Mouse (Mus musculus) embryonic facial prominence, embryonic 11.5 days (tissue): ENCODE data around the gene Lrrc7. TPM values are rescaled to one million over a fixed set of nuclear protein-coding genes. Genes with fewer than 3 reads are reported as not detected.

Experiments
- ATAC-seq: fragments of 200-750 bp; cut with Nextera tagmentation; replicated peaks from 2 replicates; pipeline ENCODE4 v1.8.0; 2017; ENCODE audit warnings: low read depth; ENCODE audit not compliant: insufficient number of reproducible peaks, low FRiP score, low TSS enrichment
- DNase-seq: peaks from one replicate; pipeline ENCODE4 v3.0.0-alpha.2; 2015; ENCODE audit warnings: low spot score
- H3K27ac ChIP-seq: fragments of 300-500 bp; sonication (generic); replicated peaks from 2 replicates; pipeline ENCODE4 v1.5.1; 2014; ENCODE audit warnings: mild to moderate bottlenecking, low read depth, low read length, control low read depth
- H3K27me3 ChIP-seq: fragments of 300-500 bp; sonication (generic); 2 replicates; pipeline ENCODE4 v1.6.1; 2014; ENCODE audit warnings: mild to moderate bottlenecking, low read length, moderate library complexity, mixed read lengths; ENCODE audit not compliant: control insufficient read depth, insufficient read depth
- H3K36me3 ChIP-seq: fragments of 300-500 bp; sonication (generic); replicated peaks from 2 replicates; pipeline ENCODE4 v1.6.1; 2014; ENCODE audit warnings: low read depth, mild to moderate bottlenecking, low read length, moderate library complexity, mixed read lengths; ENCODE audit not compliant: control insufficient read depth, insufficient read depth
- H3K4me1 ChIP-seq: fragments of 300-500 bp; sonication (generic); 2 replicates; pipeline ENCODE4 v1.6.1; 2014; ENCODE audit warnings: low read length, mixed read lengths; ENCODE audit not compliant: control insufficient read depth, insufficient read depth
- H3K4me2 ChIP-seq: fragments of 300-500 bp; sonication (generic); 2 replicates; pipeline ENCODE4 v1.6.1; 2014; ENCODE audit warnings: low read depth, mild to moderate bottlenecking, control low read depth, low read length, moderate library complexity
- H3K4me3 ChIP-seq: fragments of 300-500 bp; sonication (generic); 2 replicates; pipeline ENCODE4 v1.5.1; 2014; ENCODE audit warnings: low read depth, low read length, control low read depth
- H3K9ac ChIP-seq: fragments of 300-500 bp; sonication (generic); replicated peaks from 2 replicates; pipeline ENCODE4 v1.6.1; 2014; ENCODE audit warnings: mild to moderate bottlenecking, control low read depth, low read length
- H3K9me3 ChIP-seq: fragments of 300-500 bp; sonication (generic); replicated peaks from 2 replicates; pipeline ENCODE4 v1.6.1; 2016; ENCODE audit warnings: mild to moderate bottlenecking, low read length, inconsistent platforms, mixed read lengths; ENCODE audit not compliant: control insufficient read depth
- WGBS: fragments of 180-500 bp; shearing (Covaris S2); extraction: QIAGEN DNeasy Blood & Tissue Kit; methylation state at CpG from one replicate; pipeline ENCODE4 v1.1.7; 2014; 5-methylcytosine and 5-hydroxymethylcytosine counted together
- polyA plus RNA-seq: library from polyadenylated mRNA; unstranded; fragments of >200 nt; fragmentation: Nextera tagmentation; extraction: Ambion mirVana; gene quantifications from 2 replicates; pipeline ENCODE4 v1.2.1, GENCODE M21; 2014

Gene Lrrc7
- polyA plus RNA-seq, 1 experiment from 2014 or later = 0.58 TPM

DNA sequence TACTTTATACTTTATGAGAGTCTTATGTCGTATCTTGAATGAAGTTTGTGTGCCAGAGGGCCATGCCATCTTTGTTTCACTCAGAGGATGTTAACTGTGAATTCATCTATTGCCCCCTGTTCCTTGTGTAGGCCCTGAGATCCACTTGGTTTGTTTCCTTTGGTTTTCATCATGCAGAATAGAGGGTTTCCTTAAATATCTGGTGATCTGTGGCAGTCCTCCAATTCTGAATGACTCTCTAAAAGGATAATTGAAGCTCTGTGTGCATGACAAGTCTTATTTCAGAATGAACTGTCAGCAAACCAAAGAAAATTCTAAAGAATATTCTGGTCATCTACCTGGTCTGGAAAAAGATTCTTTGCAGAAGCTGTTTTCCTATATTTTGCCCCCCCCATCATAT lies 205.3 kb downstream of the Lrrc7 start:
- no peaks in the 10 kb centered on the region for H3K36me3 ChIP-seq
- H3K9ac ChIP-seq = no peak overlapping the region
- no peak overlapping the region for H3K4me2 ChIP-seq
- 88% methylated on average over 1 of the region's 1 CpGs for WGBS
- no peaks in the 10 kb centered on the region for H3K9me3 ChIP-seq
- DNase-seq (no peak), ATAC-seq (no peak)
- H3K4me1 ChIP-seq = no peaks in the 10 kb centered on the region
- no peak overlapping the region for H3K27ac ChIP-seq
- H3K27me3 ChIP-seq = no peaks in the 10 kb centered on the region
- no peak overlapping the region for H3K4me3 ChIP-seq

DNA sequence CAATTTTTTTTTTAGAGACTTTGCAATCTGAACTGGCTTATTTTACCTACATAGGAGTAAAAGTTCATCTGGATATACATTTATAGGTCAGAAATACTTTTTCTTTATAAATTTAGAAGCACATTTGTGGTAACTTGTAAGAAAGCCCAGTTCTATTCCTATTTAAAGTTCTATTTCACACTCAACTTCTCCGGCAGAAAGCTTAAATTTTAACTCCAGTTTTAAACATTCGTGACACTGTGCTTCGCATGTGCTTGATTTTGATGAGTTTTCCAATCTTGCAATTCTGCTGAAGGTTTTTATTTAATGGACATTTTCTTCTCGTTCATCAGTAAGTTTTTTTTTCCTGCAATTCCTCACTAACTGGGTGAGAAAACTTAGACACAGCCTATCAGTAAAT lies 205.8 kb downstream of the Lrrc7 start:
- no peak overlapping the region for H3K9ac ChIP-seq
- no peaks in the 10 kb centered on the region for H3K27me3 ChIP-seq
- no peaks in the 10 kb centered on the region for H3K9me3 ChIP-seq
- DNase-seq (no peak), ATAC-seq (no peak)
- 86% methylated on average over 4 of the region's 4 CpGs for WGBS
- no peaks in the 10 kb centered on the region for H3K4me1 ChIP-seq
- no peak overlapping the region for H3K27ac ChIP-seq
- H3K4me3 ChIP-seq = no peak overlapping the region
- H3K4me2 ChIP-seq = no peak overlapping the region
- no peaks in the 10 kb centered on the region for H3K36me3 ChIP-seq

DNA sequence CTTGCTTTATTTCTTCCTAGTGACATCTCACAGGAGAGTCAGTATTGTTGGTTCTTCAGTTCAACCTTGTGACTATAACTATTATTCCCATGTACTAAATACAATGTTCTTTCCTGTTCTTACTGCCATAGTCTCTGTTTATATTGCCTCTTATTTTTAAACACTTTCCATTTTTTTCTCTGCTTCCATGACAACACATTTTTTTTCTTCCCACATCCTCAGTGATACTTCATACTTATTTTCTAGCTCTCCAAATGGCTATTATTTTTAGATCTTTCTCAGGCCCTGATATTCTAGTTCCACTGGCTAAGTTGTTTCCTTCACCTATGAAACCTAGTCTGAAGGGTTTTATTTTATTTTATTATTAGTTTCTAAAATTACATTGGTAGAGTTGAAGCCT lies 221.2 kb downstream of the Lrrc7 start:
- no peak for DNase-seq
- H3K36me3 ChIP-seq = no peaks in the 10 kb centered on the region
- H3K4me3 ChIP-seq = no peak overlapping the region
- no peak overlapping the region for H3K4me2 ChIP-seq
- no peak overlapping the region for H3K27ac ChIP-seq
- no peaks in the 10 kb centered on the region for H3K27me3 ChIP-seq
- H3K4me1 ChIP-seq = no peaks in the 10 kb centered on the region
- H3K9me3 ChIP-seq = no peaks in the 10 kb centered on the region
- no peak overlapping the region for H3K9ac ChIP-seq
- no peak for ATAC-seq

DNA sequence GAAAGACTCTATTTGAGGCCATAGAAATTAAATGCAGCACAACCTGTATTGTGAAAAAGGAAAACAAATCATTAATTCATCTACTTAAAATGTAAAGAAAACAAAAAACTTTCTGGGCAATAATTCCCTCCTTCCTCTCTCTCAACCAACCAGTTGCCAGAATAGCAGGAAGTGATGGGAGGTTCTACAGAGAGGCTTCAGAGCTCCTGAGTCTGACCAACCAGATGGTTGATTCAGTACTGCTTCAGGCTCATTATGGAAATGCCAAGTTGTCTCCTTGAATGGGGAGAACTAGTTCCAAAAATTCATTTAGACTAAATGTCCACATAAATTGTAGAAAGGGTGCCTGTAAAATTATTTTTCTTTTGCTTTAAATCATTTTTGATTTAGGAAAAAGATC lies 231.9 kb downstream of the Lrrc7 start:
- H3K4me3 ChIP-seq = no peak overlapping the region
- no peaks in the 10 kb centered on the region for H3K9me3 ChIP-seq
- no peaks in the 10 kb centered on the region for H3K27me3 ChIP-seq
- DNase-seq (no peak), ATAC-seq (no peak)
- no peaks in the 10 kb centered on the region for H3K36me3 ChIP-seq
- H3K27ac ChIP-seq = no peak overlapping the region
- no peaks in the 10 kb centered on the region for H3K4me1 ChIP-seq
- no peak overlapping the region for H3K4me2 ChIP-seq
- H3K9ac ChIP-seq = no peak overlapping the region

DNA sequence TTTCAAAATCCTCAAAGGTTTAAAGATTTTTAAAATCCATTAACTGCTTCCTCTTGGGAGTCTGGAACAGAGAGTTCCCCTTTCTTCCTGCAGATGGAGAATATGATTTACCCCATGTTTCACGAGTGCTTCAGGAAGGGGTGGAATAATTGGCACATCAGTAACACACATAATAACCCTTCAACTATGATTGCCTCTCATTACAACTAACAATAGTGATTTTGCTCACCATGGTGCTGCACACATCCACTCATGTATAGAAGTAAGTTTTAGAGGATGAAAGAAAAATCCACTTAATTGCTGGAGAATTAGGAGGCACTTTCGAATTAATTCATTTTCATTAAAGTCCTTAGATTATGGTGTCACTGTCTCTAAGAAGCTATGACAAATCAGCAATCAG lies 251.6 kb downstream of the Lrrc7 start:
- Histone ChIP-seq H3K9me3 (no peaks in the 10 kb centered on the region), H3K4me3 (no peak overlapping the region), H3K27me3 (no peaks in the 10 kb centered on the region), H3K9ac (no peak overlapping the region), H3K36me3 (no peaks in the 10 kb centered on the region), H3K4me1 (no peaks in the 10 kb centered on the region), H3K27ac (no peak overlapping the region), H3K4me2 (no peak overlapping the region)
- WGBS = 69% methylated on average over 2 of the region's 2 CpGs
- ATAC-seq (no peak), DNase-seq (no peak)

DNA sequence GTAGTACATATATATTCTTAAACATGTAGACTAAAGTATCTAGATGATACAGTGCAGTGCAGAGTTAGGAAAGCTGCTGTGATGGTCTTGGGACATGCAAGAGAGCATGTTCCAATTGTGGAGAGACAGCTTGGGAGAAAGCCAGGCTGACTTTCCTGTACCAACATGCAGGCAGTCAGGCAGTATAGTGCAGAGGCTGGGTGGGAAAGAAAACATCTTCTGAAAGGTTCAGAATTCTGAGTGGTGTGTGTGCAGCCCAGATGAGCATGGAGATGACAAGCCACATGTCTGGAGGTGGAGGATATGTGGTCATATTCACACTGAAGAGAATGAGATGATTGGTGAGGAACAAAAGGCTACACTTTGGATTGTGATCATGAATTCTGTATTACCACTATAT lies 254.6 kb downstream of the Lrrc7 start:
- Histone ChIP-seq H3K9me3 (no peaks in the 10 kb centered on the region), H3K4me3 (no peak overlapping the region), H3K27me3 (no peaks in the 10 kb centered on the region)

DNA sequence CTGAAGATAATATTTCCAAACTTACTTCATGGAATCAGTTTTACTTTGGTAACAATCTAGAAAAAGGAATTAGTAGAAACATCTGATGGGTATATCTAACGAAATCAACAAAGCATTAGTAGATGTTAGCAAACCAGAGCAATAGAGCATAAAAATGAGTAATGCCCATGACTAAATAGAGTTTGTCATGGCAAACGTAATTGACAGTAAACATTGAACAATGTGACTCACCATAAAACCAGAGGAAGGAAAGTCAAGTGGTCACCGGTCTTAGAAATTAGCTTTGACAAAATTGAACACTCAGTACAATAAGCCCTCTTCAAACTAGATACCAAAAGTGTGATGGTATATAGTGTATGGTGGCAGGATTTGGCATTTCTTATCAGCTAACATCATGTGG lies 263.3 kb downstream of the Lrrc7 start:
- WGBS = 86% methylated on average over 3 of the region's 3 CpGs
- Histone ChIP-seq H3K9me3 (no peaks in the 10 kb centered on the region), H3K27ac (no peak overlapping the region), H3K27me3 (no peaks in the 10 kb centered on the region), H3K4me2 (no peak overlapping the region), H3K9ac (no peak overlapping the region), H3K36me3 (no peaks in the 10 kb centered on the region), H3K4me1 (no peaks in the 10 kb centered on the region), H3K4me3 (no peak overlapping the region)
- ATAC-seq (no peak), DNase-seq (no peak)

More for the DNA sequence above, 254.6 kb downstream of the Lrrc7 start:
- Histone ChIP-seq H3K4me1 (no peaks in the 10 kb centered on the region), H3K36me3 (no peaks in the 10 kb centered on the region), H3K4me2 (no peak overlapping the region), H3K27ac (no peak overlapping the region), H3K9ac (no peak overlapping the region)
- DNase-seq (no peak), ATAC-seq (no peak)

DNA sequence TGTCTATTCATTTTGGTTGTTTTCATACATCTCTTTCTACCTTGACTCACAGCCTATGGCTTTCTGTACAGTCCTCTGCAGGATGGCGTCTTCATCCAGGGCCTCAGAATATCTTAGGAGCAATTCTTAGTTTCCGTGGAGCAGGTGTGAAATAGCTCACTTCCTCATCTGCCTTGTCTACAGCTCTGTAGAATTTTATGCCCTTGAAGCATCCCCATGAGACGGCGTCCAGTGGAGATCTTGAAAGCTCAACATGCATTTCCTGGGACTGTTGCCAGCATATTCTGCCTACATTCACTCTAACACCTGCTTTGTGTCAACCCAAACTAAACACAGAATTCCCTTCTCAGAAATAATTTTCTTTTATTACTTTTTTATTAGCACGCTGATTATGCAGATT lies 267.0 kb downstream of the Lrrc7 start:
- no peak overlapping the region for H3K9ac ChIP-seq
- no peaks in the 10 kb centered on the region for H3K9me3 ChIP-seq
- 78% methylated on average over 5 of the region's 5 CpGs for WGBS
- no peaks in the 10 kb centered on the region for H3K36me3 ChIP-seq
- DNase-seq (no peak), ATAC-seq (no peak)
- no peaks in the 10 kb centered on the region for H3K27me3 ChIP-seq
- H3K4me1 ChIP-seq = no peaks in the 10 kb centered on the region
- no peak overlapping the region for H3K4me3 ChIP-seq
- H3K27ac ChIP-seq = no peak overlapping the region
- no peak overlapping the region for H3K4me2 ChIP-seq

DNA sequence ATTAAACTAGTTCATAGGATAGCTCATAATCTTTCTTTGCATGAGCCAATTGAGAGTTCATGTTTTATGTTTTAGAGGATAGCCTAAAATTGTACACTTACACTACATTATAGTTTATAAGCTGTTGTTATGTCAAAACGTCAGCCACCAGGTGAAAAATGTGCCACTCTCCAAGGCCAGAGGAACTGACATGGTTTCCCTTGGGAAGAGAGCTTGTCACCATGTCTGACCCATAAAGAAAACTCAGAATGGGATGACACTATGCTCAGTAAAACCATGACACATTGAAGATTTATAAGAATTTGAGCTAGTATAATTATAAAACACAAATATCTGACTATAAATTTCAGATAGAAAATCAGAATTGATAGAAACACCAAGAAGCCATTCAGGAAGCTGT lies 277.6 kb downstream of the Lrrc7 start:
- Histone ChIP-seq H3K4me2 (no peak overlapping the region), H3K9ac (no peak overlapping the region), H3K36me3 (no peaks in the 10 kb centered on the region), H3K9me3 (no peaks in the 10 kb centered on the region), H3K4me3 (no peak overlapping the region), H3K27me3 (no peaks in the 10 kb centered on the region), H3K4me1 (no peaks in the 10 kb centered on the region), H3K27ac (no peak overlapping the region)
- ATAC-seq (no peak), DNase-seq (no peak)
- 64% methylated on average over 1 of the region's 1 CpGs for WGBS
